Mouse (Mus musculus) limb, embryonic 11.5 days (tissue): ENCODE data around the gene Tspyl3. TPM values are rescaled to one million over a fixed set of nuclear protein-coding genes. Genes with fewer than 3 reads are reported as not detected.
"Not testable (repeated sequence)": the region's sequence is repeated elsewhere in the genome, so short reads cannot be mapped to it uniquely, and the experiment has no call there.

Experiments
- ATAC-seq: fragments of 200-750 bp; cut with Nextera tagmentation; 2 replicates; pipeline ENCODE4 v1.8.0; 2017; ENCODE audit warnings: low read depth; ENCODE audit not compliant: insufficient number of reproducible peaks, low FRiP score, low TSS enrichment
- DNase-seq: peaks from one replicate; pipeline ENCODE4 v3.0.0-alpha.2; 2015; ENCODE audit warnings: low spot score
- H3K27ac ChIP-seq: fragments of 300-500 bp; sonication (generic); replicated peaks from 2 replicates; pipeline ENCODE4 v1.5.1; 2014; ENCODE audit warnings: low read depth, mild to moderate bottlenecking, low read length
- H3K27me3 ChIP-seq: fragments of 300-500 bp; sonication (generic); 2 replicates; pipeline ENCODE4 v1.6.1; 2014; ENCODE audit warnings: mild to moderate bottlenecking, low read length, mixed read lengths; ENCODE audit not compliant: control insufficient read depth, insufficient read depth
- H3K36me3 ChIP-seq: fragments of 300-500 bp; sonication (generic); 2 replicates; pipeline ENCODE4 v1.6.1; 2014; ENCODE audit warnings: mild to moderate bottlenecking, low read length, moderate library complexity, mixed read lengths; ENCODE audit not compliant: control insufficient read depth, insufficient read depth
- H3K4me1 ChIP-seq: fragments of 300-500 bp; sonication (generic); 2 replicates; pipeline ENCODE4 v1.6.1; 2014; ENCODE audit warnings: low read length, mixed read lengths; ENCODE audit not compliant: control insufficient read depth, insufficient read depth
- H3K4me2 ChIP-seq: fragments of 300-500 bp; sonication (generic); 2 replicates; pipeline ENCODE4 v1.6.1; 2014; ENCODE audit warnings: low read depth, mild to moderate bottlenecking, moderate library complexity; ENCODE audit not compliant: severe bottlenecking
- H3K4me3 ChIP-seq: fragments of 300-500 bp; sonication (generic); 2 replicates; pipeline ENCODE4 v1.5.1; 2014; ENCODE audit warnings: low read depth, low read length
- H3K9ac ChIP-seq: fragments of 300-500 bp; sonication (generic); 2 replicates; pipeline ENCODE4 v1.6.1; 2014; ENCODE audit warnings: mild to moderate bottlenecking, low read length
- H3K9me3 ChIP-seq: fragments of 300-500 bp; sonication (generic); 2 replicates; pipeline ENCODE4 v1.6.1; 2016; ENCODE audit warnings: low read length; ENCODE audit not compliant: control insufficient read depth
- WGBS: fragments of 180-500 bp; shearing (Covaris S2); extraction: QIAGEN DNeasy Blood & Tissue Kit; methylation state at CpG from one replicate; pipeline ENCODE4 v1.1.7; 2014; 5-methylcytosine and 5-hydroxymethylcytosine counted together
- polyA plus RNA-seq: library from polyadenylated mRNA; unstranded; fragments of >200 nt; fragmentation: Nextera tagmentation; extraction: Ambion mirVana; gene quantifications from 2 replicates; pipeline ENCODE4 v1.2.1, GENCODE M21; 2014

Gene Tspyl3
- 6.1 and 7.9 TPM in 2 replicates for polyA plus RNA-seq

GRCm38 (mm10) chr2:153224946-153225594 is at the start of gene Tspyl3:
Tspyl3 (minus strand) TSS chr2:153225441.
- H3K36me3 ChIP-seq, result peaks cover 3% of the 10 kb centered on the region; the same call in 1 of the 2 replicates
- H3K27me3 ChIP-seq, result no peaks in the 10 kb centered on the region
- ATAC-seq (peak; percentile 46; the same call in 1 of the 2 replicates), DNase-seq (peak; percentile 73)
- 0 out of 2 replicates have a peak within 1 kb of the TSS, but pooled peaks have one; percentile 21 for H3K27ac ChIP-seq
- H3K9ac ChIP-seq, result peak within 1 kb of the TSS; percentile 77
- H3K4me2 ChIP-seq, result peak within 1 kb of the TSS; percentile 81
- H3K4me1 ChIP-seq, result peaks cover 8% of the 10 kb centered on the region
- 1% methylated on average over 31 of the region's 31 CpGs for WGBS
- H3K9me3 ChIP-seq, result no peaks in the 10 kb centered on the region
- peak within 1 kb of the TSS; percentile 47 for H3K4me3 ChIP-seq

- no peaks in the 10 kb centered on the region for H3K4me1 ChIP-seq
- no peak for ATAC-seq
Measured at GRCm38 (mm10) chr2:153274919-153275247, 49.6 kb upstream of the Tspyl3 start.

GRCm38 (mm10) chr2:153274200-153274918 is 49.1 kb upstream of the Tspyl3 start:
- not testable (repeated sequence) for H3K4me1 ChIP-seq, ATAC-seq, DNase-seq, H3K27me3 ChIP-seq, H3K4me3 ChIP-seq, H3K9ac ChIP-seq, H3K4me2 ChIP-seq, H3K9me3 ChIP-seq, H3K36me3 ChIP-seq, H3K27ac ChIP-seq
- 73% methylated on average over 6 of the region's 6 CpGs for WGBS

More at GRCm38 (mm10) chr2:153274919-153275247, 49.6 kb upstream of the Tspyl3 start:
- H3K9me3 ChIP-seq, result no peaks in the 10 kb centered on the region
- no peak for DNase-seq
- H3K36me3 ChIP-seq, result no peaks in the 10 kb centered on the region
- H3K27me3 ChIP-seq, result no peaks in the 10 kb centered on the region
- H3K9ac ChIP-seq, result no peak overlapping the region
- H3K27ac ChIP-seq, result no peak overlapping the region
- no peak overlapping the region for H3K4me2 ChIP-seq
- WGBS, result 80% methylated on average over 6 of the region's 6 CpGs
- no peak overlapping the region for H3K4me3 ChIP-seq

- not testable (repeated sequence) for DNase-seq, H3K27ac ChIP-seq, H3K4me3 ChIP-seq, H3K27me3 ChIP-seq, H3K4me1 ChIP-seq, H3K4me2 ChIP-seq, H3K9ac ChIP-seq, H3K36me3 ChIP-seq, H3K9me3 ChIP-seq, ATAC-seq
- 78% methylated on average over 8 of the region's 8 CpGs for WGBS
Measured at GRCm38 (mm10) chr2:153270231-153270915, 45.1 kb upstream of the Tspyl3 start.

- Histone ChIP-seq H3K9ac (no peak overlapping the region), H3K27me3 (no peaks in the 10 kb centered on the region), H3K9me3 (no peaks in the 10 kb centered on the region), H3K27ac (no peak overlapping the region), H3K4me1 (no peaks in the 10 kb centered on the region), H3K4me2 (no peak overlapping the region), H3K36me3 (peaks cover 11% of the 10 kb centered on the region; the same call in 1 of the 2 replicates), H3K4me3 (no peak overlapping the region)
- no peak for DNase-seq
- ATAC-seq, result no peak
- 83% methylated on average over 2 of the region's 2 CpGs for WGBS
Measured at GRCm38 (mm10) chr2:153267331-153267730, 42.1 kb upstream of the Tspyl3 start.

GRCm38 (mm10) chr2:153263053-153263452 is 37.8 kb upstream of the Tspyl3 start:
- no peaks in the 10 kb centered on the region for H3K9me3 ChIP-seq
- no peak overlapping the region for H3K4me2 ChIP-seq
- ATAC-seq (no peak), DNase-seq (no peak)
- H3K36me3 ChIP-seq, result peaks cover 14% of the 10 kb centered on the region; the same call in 1 of the 2 replicates
- H3K27me3 ChIP-seq, result no peaks in the 10 kb centered on the region
- no peak overlapping the region for H3K4me3 ChIP-seq
- H3K4me1 ChIP-seq, result no peaks in the 10 kb centered on the region
- H3K27ac ChIP-seq, result no peak overlapping the region
- WGBS, result 93% methylated on average over 7 of the region's 7 CpGs
- H3K9ac ChIP-seq, result no peak overlapping the region

GRCm38 (mm10) chr2:153259864-153260674 is 34.8 kb upstream of the Tspyl3 start:
- WGBS, result 66% methylated on average over 3 of the region's 3 CpGs
- ATAC-seq, result no peak
- Histone ChIP-seq H3K4me2 (no peak overlapping the region), H3K4me1 (no peaks in the 10 kb centered on the region), H3K9ac (no peak overlapping the region), H3K4me3 (no peak overlapping the region), H3K9me3 (no peaks in the 10 kb centered on the region), H3K36me3 (peaks cover 5% of the 10 kb centered on the region; the same call in 1 of the 2 replicates), H3K27me3 (no peaks in the 10 kb centered on the region), H3K27ac (no peak overlapping the region)
- DNase-seq, result no peak
